Mouse (Mus musculus) olfactory bulb, adult 2 months (tissue): Measurements from ENCODE around the gene Vps37b. TPM values are rescaled to one million over a fixed set of nuclear protein-coding genes. Genes with fewer than 3 reads are reported as not detected.
A peak's percentile ranks its signal among the peaks of the same experiment; 100 is the strongest.

ENCODE experiments used
- H3K27ac ChIP-seq: fragments of 200-500 bp; 2 replicates; pipeline ENCODE4 v1.5.1; 2012; ENCODE audit warnings: low read depth, low read length; ENCODE audit not compliant: insufficient read depth
- H3K4me1 ChIP-seq: fragments of 200-500 bp; 2 replicates; pipeline ENCODE4 v1.6.1; 2012; ENCODE audit warnings: low read length; ENCODE audit not compliant: control insufficient read depth, insufficient read depth
- H3K4me3 ChIP-seq: fragments of 200-500 bp; 2 replicates; pipeline ENCODE4 v1.5.1; 2012; ENCODE audit warnings: mild to moderate bottlenecking, low read depth, low read length, moderate library complexity; ENCODE audit not compliant: insufficient read depth
- CTCF ChIP-seq: fragments of 200-500 bp; IDR thresholded peaks from 2 replicates; pipeline ENCODE4 v1.5.1; 2012; ENCODE audit warnings: low read depth, mild to moderate bottlenecking, low read length, moderate library complexity; ENCODE audit not compliant: insufficient read depth
- POLR2A ChIP-seq: fragments of 200-500 bp; IDR thresholded peaks from 2 replicates; pipeline ENCODE4 v1.6.1; 2012; ENCODE audit warnings: mild to moderate bottlenecking, low read depth, low read length, moderate library complexity; ENCODE audit not compliant: insufficient read depth
- WGBS: fragments of 180-500 bp; shearing (Covaris S2); methylation state at CpG from one replicate; pipeline ENCODE4 v1.1.7; 2018; 5-methylcytosine and 5-hydroxymethylcytosine counted together
- polyA plus RNA-seq: library from polyadenylated mRNA; stranded (reverse); fragments of >200 nt; gene quantifications from 2 replicates; pipeline ENCODE4 v1.2.4, GENCODE M21; 2012; ENCODE audit warnings: low replicate concordance; ENCODE audit not compliant: missing spikeins, insufficient read depth, insufficient read length

The Vps37b gene
- polyA plus RNA-seq, 1 experiment: not detected

- TF ChIP-seq POLR2A (no peak), CTCF (no peak)
- Histone ChIP-seq H3K4me1 (peaks cover 44% of the 10 kb centered on the region), H3K4me3 (no peak overlapping the region), H3K27ac (no peak overlapping the region)
- 58% methylated on average over 9 of the region's 9 CpGs for WGBS
These were observed 13.4 kb downstream of the Vps37b start for GRCm38 (mm10) chr5:124018651-124019050.

- H3K4me3 ChIP-seq: no peak overlapping the region
- WGBS: 43% methylated on average over 9 of the region's 9 CpGs
- no peak for TF ChIP-seq CTCF
- no peak for TF ChIP-seq POLR2A
- H3K27ac ChIP-seq: no peak overlapping the region
- peaks cover 49% of the 10 kb centered on the region for H3K4me1 ChIP-seq
These were observed 14.1 kb downstream of the Vps37b start for GRCm38 (mm10) chr5:124017941-124018340.

GRCm38 (mm10) chr5:124016291-124016821, 15.7 kb downstream of the Vps37b start:
- 83% methylated on average over 7 of the region's 7 CpGs for WGBS
- no peak for TF ChIP-seq CTCF
- no peak for TF ChIP-seq POLR2A
- Histone ChIP-seq H3K27ac (no peak overlapping the region), H3K4me3 (no peak overlapping the region), H3K4me1 (peaks cover 60% of the 10 kb centered on the region)

GRCm38 (mm10) chr5:124015727-124016126, 16.3 kb downstream of the Vps37b start:
- H3K4me3 ChIP-seq: no peak overlapping the region
- peaks cover 64% of the 10 kb centered on the region for H3K4me1 ChIP-seq
- no peak for TF ChIP-seq POLR2A
- no peak for TF ChIP-seq CTCF
- H3K27ac ChIP-seq: no peak overlapping the region
- WGBS: 54% methylated on average over 2 of the region's 2 CpGs

- Histone ChIP-seq H3K27ac (peak overlapping the region; percentile 32), H3K4me3 (no peak overlapping the region), H3K4me1 (peaks cover 61% of the 10 kb centered on the region)
- TF ChIP-seq POLR2A (no peak), CTCF (no peak)
- 51% methylated on average over 11 of the region's 11 CpGs for WGBS
These were observed 17.2 kb downstream of the Vps37b start for GRCm38 (mm10) chr5:124014791-124015251.

- TF ChIP-seq POLR2A: no peak
- TF ChIP-seq CTCF: no peak
- WGBS: 61% methylated on average over 3 of the region's 3 CpGs
- H3K4me1 ChIP-seq: peaks cover 58% of the 10 kb centered on the region
These were observed 17.9 kb downstream of the Vps37b start for GRCm38 (mm10) chr5:124014180-124014579.

GRCm38 (mm10) chr5:124013747-124014146, 18.3 kb downstream of the Vps37b start:
- 64% methylated on average over 16 of the region's 16 CpGs for WGBS
- peaks cover 55% of the 10 kb centered on the region for H3K4me1 ChIP-seq
- H3K27ac ChIP-seq: no peak overlapping the region
- no peak for TF ChIP-seq CTCF
- TF ChIP-seq POLR2A: no peak
- no peak overlapping the region for H3K4me3 ChIP-seq

More at GRCm38 (mm10) chr5:124014180-124014579, 17.9 kb downstream of the Vps37b start:
- Histone ChIP-seq H3K4me3 (no peak overlapping the region), H3K27ac (no peak overlapping the region; the same call in 1 of the 2 replicates)

GRCm38 (mm10) chr5:124012885-124013284, 19.2 kb downstream of the Vps37b start:
- Histone ChIP-seq H3K4me1 (peaks cover 52% of the 10 kb centered on the region), H3K4me3 (no peak overlapping the region), H3K27ac (no peak overlapping the region)
- TF ChIP-seq POLR2A (no peak), CTCF (no peak)
- 56% methylated on average over 10 of the region's 10 CpGs for WGBS

- Histone ChIP-seq H3K27ac (peak overlapping the region; percentile 51), H3K4me1 (peaks cover 50% of the 10 kb centered on the region), H3K4me3 (no peak overlapping the region)
- no peak for TF ChIP-seq POLR2A
- TF ChIP-seq CTCF: no peak
- 16% methylated on average over 8 of the region's 8 CpGs for WGBS
These were observed 20.1 kb downstream of the Vps37b start for GRCm38 (mm10) chr5:124011927-124012326.

- peaks cover 50% of the 10 kb centered on the region for H3K4me1 ChIP-seq
- H3K4me3 ChIP-seq: 0 out of 2 replicates have a peak overlapping the region, but pooled peaks have one; percentile 1
- no peak overlapping the region for H3K27ac ChIP-seq
- WGBS: 15% methylated on average over 19 of the region's 19 CpGs
- TF ChIP-seq POLR2A: no peak
- no peak for TF ChIP-seq CTCF
These were observed 21.0 kb downstream of the Vps37b start for GRCm38 (mm10) chr5:124010910-124011655.
